Mouse (Mus musculus): ENCODE data around the gene Sept6.
A peak's percentile ranks its signal among the peaks of the same experiment; 100 is the strongest.

Gene Sept6

DNA sequence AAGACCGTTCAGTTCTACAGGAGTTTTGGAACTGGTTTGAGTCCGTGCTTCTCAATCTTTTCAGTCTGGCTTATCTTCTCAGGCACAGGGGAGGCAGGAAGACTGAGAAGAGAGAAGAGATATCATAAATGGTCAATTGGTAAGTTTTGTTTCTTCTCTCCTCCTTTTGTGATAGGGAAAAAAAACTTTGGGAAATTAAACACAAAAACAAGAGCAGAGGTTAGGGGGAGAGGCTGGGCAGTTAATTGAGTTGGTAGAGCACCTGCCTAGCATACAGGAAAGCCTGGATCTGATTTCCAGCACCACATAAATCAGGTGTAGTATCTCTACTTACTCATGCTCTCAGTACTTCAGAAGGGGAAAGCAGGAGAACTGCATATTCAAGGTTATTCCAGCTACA, at the start of gene Sept6:
TSS of gene Sept6 (minus strand) at position 101 of the 400 bp plus-strand sequence.
- no peak for DNase-seq (ENCODE audit: low spot score in 2 of 2)

DNA sequence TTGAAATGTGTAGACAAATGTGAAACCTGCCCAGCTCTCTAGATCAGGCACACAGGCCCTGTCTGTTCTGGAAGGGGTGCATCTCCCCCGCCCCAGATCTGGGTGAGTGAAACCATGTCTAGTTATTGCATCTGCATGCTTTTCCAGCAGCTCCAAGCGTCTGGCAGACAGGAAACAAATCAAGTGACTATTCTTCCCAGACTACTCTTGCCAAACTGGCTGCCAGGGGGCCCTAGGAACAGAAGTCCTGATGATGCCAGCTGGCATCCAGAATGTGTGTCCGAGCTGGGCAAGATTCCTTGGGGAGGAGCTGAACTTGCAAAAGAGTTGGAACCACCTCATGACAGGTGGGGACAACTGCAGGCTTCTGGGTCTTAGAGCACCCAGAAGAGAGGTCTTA, 36.8 kb upstream of the Sept6 start:
- no peak for DNase-seq (ENCODE audit: low spot score in 2 of 2)

DNA sequence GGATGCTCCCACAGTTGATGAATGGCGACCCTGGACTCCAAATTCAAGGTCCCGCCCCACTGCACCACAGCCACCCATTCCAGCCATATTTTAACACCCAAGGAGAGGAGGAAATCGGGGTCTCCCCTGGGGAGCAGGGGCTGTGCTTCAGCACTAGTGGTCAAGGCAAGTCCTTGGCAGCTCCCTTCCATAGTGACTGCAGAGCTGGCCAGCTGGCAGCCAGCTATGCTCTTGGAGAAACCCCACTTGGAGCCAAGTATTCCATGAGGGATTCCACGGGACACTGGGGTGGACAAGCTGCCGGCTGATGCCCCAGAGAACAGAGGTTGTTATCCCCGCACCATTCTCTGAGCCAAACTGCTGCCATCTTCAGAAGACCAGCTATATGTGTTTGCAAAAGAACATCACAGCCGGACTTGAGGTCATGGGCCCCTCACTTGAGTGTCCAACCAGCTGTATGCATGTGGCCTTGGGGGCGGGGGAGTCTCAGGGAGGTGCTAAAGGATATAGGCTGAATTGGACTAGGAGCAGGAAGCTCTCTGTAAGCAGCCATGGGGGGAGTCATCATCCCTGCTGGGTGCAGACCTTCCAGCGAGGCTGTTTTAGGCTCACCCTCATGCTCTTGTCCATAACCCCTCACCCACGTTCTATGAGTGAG, 32.2 kb upstream of the Sept6 start:
- DNase-seq (ENCODE audit: low spot score in 2 of 2): no peak

DNA sequence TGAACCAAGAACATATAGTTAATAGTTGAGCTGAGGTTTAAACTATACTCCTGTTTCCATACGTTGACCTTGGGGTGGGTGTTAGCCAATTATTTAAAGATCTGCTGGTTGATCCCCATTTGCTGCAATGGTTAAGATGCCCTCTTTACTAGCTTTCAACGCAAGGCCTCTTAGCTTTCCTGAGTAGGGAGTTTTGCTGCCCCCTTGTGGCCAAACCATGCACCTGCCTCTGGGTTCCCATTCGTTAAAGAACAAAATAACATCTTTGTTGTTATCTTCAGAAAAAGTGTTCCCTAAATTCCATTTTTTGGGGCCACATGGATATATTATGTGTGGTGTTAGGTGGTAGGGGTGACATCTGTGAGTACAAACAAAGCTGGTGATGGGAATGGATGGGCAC, 31.1 kb upstream of the Sept6 start:
- DNase-seq (ENCODE audit: low spot score in 2 of 2): peak; percentile 11 to 17

DNA sequence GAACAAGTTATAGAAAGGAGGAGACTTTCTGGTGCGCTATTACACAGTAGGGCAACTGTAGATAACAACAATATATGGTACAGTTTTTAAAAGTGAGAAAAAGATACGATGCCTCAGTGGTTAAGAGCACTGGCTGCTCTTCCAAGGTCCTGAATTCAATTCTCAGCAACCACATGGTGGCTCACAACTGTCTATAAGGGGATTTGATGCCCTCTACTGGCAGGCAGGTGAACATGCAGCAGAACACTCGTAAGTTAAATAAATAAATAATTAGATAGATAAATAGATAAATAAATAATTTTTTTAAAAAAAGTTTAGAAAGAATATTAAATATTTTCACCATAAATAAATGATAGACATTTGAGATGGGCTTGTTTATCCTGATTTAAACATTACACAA, 27.5 kb upstream of the Sept6 start:
- DNase-seq (ENCODE audit: low spot score in 2 of 2): no peak

DNA sequence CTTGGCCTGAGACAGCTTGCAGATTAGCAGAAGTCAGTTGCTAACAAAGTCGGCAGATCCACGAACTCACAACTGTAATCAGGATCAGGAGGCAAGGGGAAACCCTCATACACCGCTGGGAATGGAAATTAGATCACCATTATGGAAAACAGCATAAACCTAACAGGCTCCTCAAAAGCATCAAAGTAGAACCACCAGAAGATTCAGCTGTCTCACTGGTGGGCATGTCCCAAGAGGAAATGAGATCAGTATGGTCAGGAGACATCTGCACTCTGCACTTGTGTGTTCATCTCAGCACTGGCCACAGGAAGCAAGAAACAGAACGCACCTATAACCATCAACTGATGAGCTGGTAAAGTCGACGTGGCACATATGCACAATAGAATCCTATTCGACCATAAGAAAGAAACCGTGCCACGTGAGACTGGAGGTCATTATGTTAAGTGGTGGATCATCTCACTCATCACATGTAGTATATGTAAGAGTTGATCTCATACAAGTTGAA, 26.6 kb upstream of the Sept6 start:
- DNase-seq (ENCODE audit: low spot score in 2 of 2): no peak

DNA sequence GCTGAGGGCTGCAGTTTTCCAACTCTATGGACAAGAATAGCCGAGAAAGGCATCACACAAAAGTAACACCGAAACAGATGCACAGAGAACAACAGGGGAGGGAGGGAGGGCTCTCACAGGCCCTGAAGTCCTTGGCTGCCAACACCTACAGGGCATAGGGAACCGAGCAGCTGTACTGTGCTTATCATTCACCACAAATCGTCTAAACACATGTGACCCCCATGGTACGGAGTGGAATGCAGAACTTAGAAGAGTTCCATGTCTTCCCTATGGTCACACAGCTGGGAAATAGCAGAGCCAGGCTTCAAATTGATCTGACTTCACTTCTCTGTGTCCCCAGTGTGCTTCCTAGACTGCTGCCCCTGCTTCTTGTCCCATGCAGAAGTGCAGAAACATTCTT, 22.3 kb upstream of the Sept6 start:
- no peak for DNase-seq (ENCODE audit: low spot score in 2 of 2)

DNA sequence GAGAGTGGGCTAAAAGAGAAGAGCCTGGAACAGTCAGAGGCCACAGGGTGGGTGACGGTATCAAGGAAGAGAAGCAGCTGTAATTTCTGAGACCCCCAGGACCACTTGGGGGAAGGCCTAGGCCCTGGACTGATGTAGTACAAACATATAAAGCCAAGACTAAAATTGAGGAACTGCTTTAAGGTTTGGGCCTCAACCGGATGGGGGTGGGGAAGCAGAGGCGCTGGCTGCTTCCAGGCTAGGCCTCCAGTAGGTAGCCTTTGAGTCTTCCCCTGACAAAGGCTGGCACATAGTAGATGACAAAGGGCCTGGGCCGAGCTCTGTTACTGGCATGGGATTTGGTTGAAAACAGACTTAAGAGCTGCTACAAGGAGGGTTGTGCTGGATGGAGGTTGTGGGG, 555 bp downstream of the Sept6 start:
- no peak for DNase-seq (ENCODE audit: low spot score in 2 of 2)

DNA sequence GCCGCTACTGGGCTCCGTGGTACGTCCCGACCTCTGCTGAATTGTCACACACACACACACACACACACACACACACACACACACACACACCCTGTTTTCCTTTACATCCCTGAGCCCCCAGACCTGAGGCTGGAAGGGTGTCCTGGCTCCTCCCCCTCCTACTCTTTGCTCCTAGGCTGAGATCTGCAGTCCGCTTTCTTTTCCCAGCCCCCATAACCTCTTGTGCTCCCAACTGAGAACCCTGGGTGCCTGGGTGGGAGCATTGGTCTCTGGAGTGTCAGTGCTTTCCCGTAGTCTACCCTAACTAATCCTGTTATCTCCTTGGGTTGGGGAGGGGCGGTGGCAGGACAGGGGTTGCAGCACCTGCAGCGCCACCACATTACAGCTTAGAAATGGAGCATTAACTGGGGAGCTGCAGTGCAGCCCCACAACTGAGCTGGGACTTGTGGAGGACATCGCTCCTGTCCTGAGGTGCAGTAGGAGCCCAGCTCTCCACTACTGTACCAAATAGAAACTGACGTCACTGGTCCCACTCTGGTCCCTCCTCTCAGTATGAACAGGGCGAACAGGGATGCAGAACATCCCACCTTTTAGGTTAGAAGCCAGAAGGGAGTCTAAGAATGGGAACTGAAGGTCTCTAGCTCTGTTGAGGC, 1.7 kb downstream of the Sept6 start:
- DNase-seq (ENCODE audit: low spot score in 2 of 2): peak in 1 of 2 experiments; percentile 5

DNA sequence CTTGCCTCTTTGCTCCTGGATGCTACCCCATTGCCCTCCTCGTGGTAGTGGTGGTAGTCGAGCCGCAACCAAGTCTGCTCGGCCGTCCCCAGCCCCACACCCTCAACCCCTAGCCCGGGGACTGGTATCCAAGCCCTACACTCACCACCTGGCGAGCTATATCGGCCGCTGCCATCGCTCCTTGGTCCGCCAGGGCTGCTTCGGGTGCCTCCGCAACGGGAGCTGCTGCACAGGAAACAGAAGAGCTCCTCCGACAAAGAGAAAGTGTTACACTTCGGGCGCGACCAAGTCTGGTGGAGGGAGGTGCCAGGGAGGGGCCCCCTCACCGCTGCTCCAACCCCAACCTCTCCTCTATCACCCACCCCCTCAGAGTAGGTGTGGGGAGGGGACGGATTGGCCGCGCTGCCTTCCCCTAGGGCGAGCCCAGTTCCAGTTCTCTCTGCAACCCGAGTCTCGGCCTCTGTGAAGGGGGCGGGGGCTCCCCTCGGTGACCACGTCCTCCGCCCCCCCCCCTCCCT, 2.3 kb downstream of the Sept6 start:
- peak; percentile 18 to 27 for DNase-seq (ENCODE audit: low spot score in 2 of 2)

DNA sequence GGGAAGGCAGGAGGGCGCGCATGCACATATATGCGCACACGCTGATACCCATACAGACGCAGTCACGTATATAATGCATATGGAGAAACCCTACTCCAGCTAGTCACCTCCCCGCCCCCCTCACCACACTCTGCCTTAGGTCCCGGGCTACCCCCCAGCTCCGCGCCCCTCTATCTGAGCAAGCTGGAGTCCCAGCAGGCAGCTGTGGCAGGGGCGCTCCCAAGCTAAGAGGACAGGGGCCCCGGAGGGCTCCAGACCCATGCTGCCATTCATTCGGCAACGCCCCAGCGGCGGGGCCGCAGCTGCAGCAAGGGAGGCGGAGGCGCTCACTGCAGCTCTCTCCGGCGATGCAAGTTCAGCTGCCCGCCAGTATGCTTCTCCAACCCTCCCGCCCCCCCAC, 2.8 kb downstream of the Sept6 start:
- peak in 1 of 2 experiments; percentile 11 for DNase-seq (ENCODE audit: low spot score in 2 of 2)

DNA sequence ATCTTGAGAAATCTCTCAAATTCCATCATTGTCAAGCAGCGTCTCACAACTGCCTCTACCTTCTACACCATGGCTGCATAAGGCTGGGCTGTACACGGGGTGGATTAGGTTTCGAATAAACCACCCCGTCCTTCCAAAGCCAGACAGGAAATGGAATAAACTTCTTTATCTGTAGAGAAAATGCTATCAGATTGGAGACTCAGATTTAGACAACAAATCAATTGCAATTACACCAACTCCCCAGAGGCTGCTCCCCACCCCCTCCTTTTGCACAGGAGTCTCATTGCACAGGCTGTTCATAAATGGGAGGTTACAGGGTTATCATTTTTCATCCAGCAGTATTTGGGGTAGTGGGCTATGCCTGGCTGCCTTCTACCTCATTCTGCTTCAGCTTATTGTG, 3.7 kb downstream of the Sept6 start:
- no peak for DNase-seq (ENCODE audit: low spot score in 2 of 2)

DNA sequence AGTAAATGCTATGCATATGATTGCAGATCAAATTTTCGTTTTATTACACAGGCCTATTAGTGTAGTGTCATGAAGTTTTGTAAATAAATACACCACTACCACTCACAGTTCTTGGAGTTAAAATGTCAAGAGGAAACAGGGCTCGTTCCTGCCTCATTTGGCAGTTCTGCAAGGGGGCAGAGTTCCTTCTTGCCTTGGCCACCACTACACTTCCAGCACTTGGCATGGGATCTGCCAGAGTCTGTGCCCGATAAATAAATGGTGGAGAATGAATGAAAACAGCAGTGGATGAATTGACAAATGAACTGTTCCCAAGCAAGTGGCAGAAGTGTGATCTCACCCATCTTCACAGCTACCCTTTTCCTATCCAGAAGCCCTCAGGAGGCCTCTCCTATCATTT, 6.6 kb downstream of the Sept6 start:
- DNase-seq (ENCODE audit: low spot score in 2 of 2): no peak

DNA sequence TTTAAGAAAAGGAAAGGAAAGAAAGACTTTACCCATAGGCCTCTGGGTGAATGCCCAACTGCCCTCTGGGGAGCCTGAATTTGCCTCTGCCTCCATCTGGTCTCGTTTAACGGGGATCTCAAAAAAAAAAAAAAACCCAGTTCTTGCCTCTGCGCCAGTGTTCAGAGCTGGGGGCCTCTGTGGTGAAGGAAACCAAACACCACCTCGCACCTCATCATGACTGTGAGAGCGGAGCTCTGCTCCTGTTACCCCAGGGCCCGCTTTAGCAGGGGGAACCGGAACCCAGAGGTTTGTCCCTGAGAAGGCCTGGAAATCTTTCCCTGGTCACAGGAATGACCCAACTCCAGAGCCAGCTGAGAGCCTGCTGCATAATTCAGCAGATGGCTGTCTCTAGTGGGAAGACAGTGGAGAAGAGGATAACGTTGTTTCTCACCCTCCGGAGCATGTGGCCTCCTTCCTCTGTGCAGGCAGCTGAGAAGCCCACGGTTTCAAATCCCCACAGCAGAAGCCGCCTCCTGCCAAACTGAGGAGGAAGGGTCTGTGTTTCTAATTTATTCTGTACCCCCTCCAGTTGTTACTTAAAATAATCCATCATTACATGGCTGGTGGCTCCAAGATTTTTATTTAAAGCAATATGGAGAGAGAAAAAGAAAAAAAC, 7.8 kb downstream of the Sept6 start:
- DNase-seq (ENCODE audit: low spot score in 2 of 2): no peak

DNA sequence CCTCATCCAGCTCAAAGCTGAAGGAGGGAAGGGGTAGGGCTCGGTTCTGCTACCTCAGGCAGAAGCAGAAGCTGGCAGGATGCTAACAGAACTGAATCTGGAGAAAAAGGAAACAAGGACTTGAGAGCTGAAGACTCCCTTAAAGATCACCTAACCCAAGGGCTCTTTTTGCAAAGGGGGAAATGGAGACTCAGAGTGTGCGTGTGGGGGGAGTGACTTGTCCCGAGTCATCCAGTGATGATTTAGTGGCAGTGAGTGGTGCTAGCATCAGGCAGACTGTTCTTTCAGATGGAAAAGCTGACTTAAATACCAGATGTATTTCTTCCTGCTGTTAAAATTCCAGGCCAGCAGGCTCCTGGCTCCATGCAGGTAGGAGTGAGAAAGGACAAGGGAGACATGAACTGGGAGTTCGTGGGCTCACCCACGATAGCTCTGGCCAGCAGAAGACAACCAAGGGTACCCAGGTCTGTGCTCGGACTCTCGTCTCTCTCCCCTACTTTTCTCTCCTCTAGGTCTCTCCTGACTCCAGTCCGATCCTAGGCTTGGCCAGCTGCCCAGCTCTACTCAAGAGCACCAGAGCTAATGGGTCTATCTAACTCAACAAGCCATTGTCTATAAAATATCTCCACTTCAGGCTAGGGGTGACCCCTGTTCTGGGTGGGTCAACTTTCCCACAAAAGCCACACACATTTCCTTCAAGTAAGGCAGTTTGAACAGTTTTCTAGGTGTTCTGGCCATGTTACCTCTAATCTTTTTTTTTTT, 8.5 kb downstream of the Sept6 start:
- no peak for DNase-seq (ENCODE audit: low spot score in 2 of 2)

DNA sequence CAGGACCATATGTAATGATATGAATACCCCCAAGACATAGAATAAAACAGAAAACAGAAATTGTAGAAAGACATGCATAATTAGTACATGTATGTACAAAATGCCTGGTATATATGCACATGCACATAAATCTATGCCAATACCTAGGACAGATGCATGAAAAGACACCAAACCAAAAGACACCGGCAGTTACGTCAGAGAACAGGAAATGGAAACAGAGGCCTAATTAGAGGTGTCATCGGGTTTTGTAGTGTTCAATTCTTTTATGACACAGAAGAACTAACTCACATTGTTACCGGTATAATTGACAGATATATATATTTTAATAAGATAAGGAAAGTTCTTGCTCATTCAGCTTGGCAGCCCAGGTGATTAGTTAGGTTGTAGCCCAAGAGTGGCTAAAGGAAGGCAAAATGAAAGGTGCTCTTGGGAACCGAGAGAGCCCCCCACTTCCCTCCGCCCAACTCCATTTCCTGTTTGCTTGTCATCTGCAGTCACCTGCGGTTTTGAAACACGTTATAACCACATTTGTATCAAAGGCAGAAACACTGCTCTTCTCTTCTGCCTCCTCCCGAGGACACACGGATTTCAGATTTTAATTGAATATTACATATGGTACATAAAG, 10.9 kb downstream of the Sept6 start:
- no peak for DNase-seq (ENCODE audit: low spot score in 2 of 2)

DNA sequence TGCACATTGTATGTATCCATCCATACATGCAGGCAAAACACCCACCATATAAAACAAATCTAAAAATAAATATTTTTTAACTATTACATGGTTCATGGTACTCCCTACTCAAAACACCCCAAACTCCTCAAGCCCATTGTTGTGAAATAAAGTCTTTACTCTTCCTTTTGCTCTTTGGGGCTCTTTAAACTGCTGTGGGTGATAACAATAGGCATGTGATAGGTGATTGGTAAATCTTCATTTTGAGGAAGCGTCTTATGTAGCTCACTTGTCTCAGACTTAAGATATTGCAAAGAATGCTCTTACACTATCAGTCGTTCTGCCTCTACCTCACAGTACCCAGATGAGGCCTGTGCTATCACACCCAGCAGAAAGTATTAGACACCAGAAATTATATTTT, 13.7 kb downstream of the Sept6 start:
- DNase-seq (ENCODE audit: low spot score in 2 of 2): no peak

DNA sequence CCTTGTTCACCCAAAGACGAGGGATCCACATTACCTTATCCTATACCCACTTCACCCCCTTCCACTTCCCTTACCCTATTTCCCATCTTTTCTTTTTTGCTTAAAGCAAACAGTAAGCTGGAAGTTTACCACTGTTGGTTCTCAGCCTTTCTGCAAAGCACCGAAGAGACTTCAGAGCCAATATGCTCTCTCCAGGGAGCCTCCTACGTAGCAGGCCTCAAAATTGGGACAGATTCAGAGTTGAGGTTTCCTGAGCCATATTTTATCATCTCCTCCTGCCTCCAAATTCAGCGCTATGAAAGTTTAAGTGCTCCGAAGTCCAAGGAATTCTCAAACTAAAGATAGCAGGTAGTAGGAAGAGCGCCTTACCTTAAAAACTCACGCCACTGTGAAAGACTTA, 14.6 kb downstream of the Sept6 start:
- DNase-seq (ENCODE audit: low spot score in 2 of 2): no peak

DNA sequence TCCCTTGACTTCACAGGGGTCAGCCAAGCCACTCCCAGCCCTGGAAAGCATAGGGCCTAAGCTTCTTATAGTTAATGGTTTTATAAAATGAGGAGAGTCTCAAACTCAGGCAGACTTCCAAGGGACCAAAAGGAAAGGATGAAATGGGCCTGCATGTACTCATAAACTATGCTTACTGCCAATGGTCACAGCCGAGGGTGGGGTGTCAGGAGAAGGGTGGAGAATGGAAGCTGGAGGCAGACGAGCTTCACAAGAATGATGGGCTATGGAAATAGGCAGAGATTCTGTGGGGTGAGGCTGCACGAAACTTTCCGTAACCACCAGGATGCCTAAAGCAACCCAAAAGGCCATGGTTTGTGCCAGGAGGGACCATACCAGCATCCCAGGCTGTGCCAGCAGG, 15.3 kb downstream of the Sept6 start:
- no peak for DNase-seq (ENCODE audit: low spot score in 2 of 2)

DNA sequence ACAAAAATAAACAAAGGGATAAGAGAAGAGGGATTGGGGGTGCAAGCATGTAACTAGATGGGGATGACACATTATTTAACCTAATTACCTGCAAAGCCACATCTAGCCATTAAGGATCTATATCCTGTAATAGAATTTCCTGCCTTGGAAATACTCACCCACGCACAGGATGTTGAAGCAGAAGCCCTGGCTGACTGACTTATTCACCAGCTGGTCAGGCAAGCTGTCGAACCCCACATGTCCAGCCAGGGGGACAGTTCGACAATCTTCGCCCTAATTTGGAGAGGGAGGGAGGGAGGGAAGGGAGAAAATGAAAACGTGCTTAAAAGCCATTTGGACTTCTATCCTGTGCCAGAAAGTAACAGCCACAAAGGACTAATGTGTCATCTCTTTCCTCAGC, 16.7 kb downstream of the Sept6 start:
- DNase-seq (ENCODE audit: low spot score in 2 of 2): no peak

DNA sequence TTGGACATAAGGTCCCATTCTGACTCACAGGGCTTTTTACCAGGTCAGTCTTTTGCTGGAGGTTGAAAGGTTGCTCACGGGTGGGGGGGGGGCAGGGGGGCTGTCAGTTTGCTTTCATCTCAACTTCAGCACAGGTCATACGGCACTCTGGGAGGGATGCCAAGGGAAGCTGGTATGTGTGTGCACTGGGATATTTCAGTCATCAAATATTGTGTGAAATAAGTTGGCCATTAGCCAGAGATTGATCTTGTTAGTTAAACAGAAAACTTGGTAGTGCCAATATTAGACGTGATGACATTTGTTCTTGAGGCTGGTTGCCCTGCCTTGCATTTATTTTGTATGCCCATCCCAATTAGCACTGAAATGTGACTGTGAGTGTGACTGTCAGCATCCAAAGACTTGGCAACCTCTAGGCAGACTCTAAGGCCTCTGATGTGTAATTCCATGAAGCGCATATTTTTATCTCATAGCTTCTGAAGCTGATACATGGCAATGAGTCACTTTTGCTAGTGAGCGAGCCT, 18.6 kb downstream of the Sept6 start:
- DNase-seq (ENCODE audit: low spot score in 2 of 2): no peak

Data from urinary bladder, adult 18-20 months (tissue).